Mouse (Mus musculus) embryonic fibroblast, embryonic 13.5 days (primary cell): ENCODE measurements around the gene Ext2.

Experiments
- CTCF ChIP-seq: IDR thresholded peaks from 2 replicates; pipeline ENCODE4 v1.5.1; 2011; ENCODE audit warnings: mild to moderate bottlenecking, control low read depth, low read length, moderate library complexity, borderline replicate concordance; ENCODE audit not compliant: insufficient read depth
- POLR2A ChIP-seq: IDR thresholded peaks from 2 replicates; pipeline ENCODE4 v1.6.1; 2011; ENCODE audit warnings: low read depth, mild to moderate bottlenecking, control low read depth, low read length, moderate library complexity

GRCm38 (mm10) chr2:93822045-93822749 is at the start of gene Ext2:
- TF ChIP-seq CTCF = peak; percentile 99
- peak; percentile 79 for TF ChIP-seq POLR2A
